Mouse (Mus musculus) intestine, embryonic 16.5 days (tissue): ENCODE data around the gene Olfr788. TPM values are rescaled to one million over a fixed set of nuclear protein-coding genes. Genes with fewer than 3 reads are reported as not detected.

ENCODE experiments used
- polyA plus RNA-seq: library from polyadenylated mRNA; unstranded; fragments of >200 nt; fragmentation: Nextera tagmentation; extraction: Ambion mirVana; gene quantifications from 2 replicates; pipeline ENCODE4 v1.2.1, GENCODE M21; 2015

Gene Olfr788
- polyA plus RNA-seq, 1 experiment from 2014 or later: not detected

Other genes with a start within 250 kb of the Olfr788 start
- not detected in 2 replicates for gene Olfr774, start 234.8 kb upstream of the Olfr788 start, polyA plus RNA-seq
- not detected in 2 replicates for gene Olfr775, start 222.6 kb upstream of the Olfr788 start, polyA plus RNA-seq
- gene Olfr776, start 211.9 kb upstream of the Olfr788 start, polyA plus RNA-seq: not detected in 2 replicates
- gene Olfr777, start 199.5 kb upstream of the Olfr788 start, polyA plus RNA-seq: not detected in 2 replicates
- gene Olfr780, start 152.9 kb upstream of the Olfr788 start, polyA plus RNA-seq: not detected in 2 replicates
- gene Olfr781, start 142.1 kb upstream of the Olfr788 start, polyA plus RNA-seq: not detected in 2 replicates
- gene Olfr782, start 122.1 kb upstream of the Olfr788 start, polyA plus RNA-seq: not detected in 2 replicates
- gene Olfr784, start 86.9 kb upstream of the Olfr788 start, polyA plus RNA-seq: 0.06 TPM in 1 of 2 replicates, not detected in the other
- gene Olfr785, start 65.6 kb upstream of the Olfr788 start, polyA plus RNA-seq: not detected in 2 replicates
- not detected in 2 replicates for gene Olfr786, start 43.7 kb upstream of the Olfr788 start, polyA plus RNA-seq
- not detected in 2 replicates for gene Olfr787, start 9.1 kb upstream of the Olfr788 start, polyA plus RNA-seq
- gene Olfr789, start 13.8 kb downstream of the Olfr788 start, polyA plus RNA-seq: not detected in 2 replicates
- not detected in 2 replicates for gene Olfr790, start 27.5 kb downstream of the Olfr788 start, polyA plus RNA-seq
- not detected in 2 replicates for gene Olfr791, start 50.8 kb downstream of the Olfr788 start, polyA plus RNA-seq
- not detected in 2 replicates for gene Olfr792, start 68.2 kb downstream of the Olfr788 start, polyA plus RNA-seq
- not detected in 2 replicates for gene Olfr794, start 96.7 kb downstream of the Olfr788 start, polyA plus RNA-seq
- not detected in 2 replicates for gene Olfr796, start 141.6 kb downstream of the Olfr788 start, polyA plus RNA-seq
- gene Olfr798, start 156.9 kb downstream of the Olfr788 start, polyA plus RNA-seq: not detected in 2 replicates
- not detected in 2 replicates for gene Olfr799, start 166.5 kb downstream of the Olfr788 start, polyA plus RNA-seq
- not detected in 2 replicates for gene Olfr800, start 186.7 kb downstream of the Olfr788 start, polyA plus RNA-seq
- not detected in 2 replicates for gene Olfr801, start 202.9 kb downstream of the Olfr788 start, polyA plus RNA-seq
- not detected in 2 replicates for gene Olfr802, start 217.2 kb downstream of the Olfr788 start, polyA plus RNA-seq
- gene Olfr803, start 223.3 kb downstream of the Olfr788 start, polyA plus RNA-seq: not detected in 2 replicates
- gene Olfr804, start 232.2 kb downstream of the Olfr788 start, polyA plus RNA-seq: not detected in 2 replicates